Mouse (Mus musculus) embryonic facial prominence, embryonic 11.5 days (tissue): ENCODE results near the gene Tbx3. TPM values are rescaled to one million over a fixed set of nuclear protein-coding genes. Genes with fewer than 3 reads are reported as not detected.
A peak's percentile ranks its signal among the peaks of the same experiment; 100 is the strongest.

Experiments
- ATAC-seq: fragments of 200-750 bp; cut with Nextera tagmentation; replicated peaks from 2 replicates; pipeline ENCODE4 v1.8.0; 2017; ENCODE audit warnings: low read depth; ENCODE audit not compliant: insufficient number of reproducible peaks, low FRiP score, low TSS enrichment
- DNase-seq: peaks from one replicate; pipeline ENCODE4 v3.0.0-alpha.2; 2015; ENCODE audit warnings: low spot score
- H3K27ac ChIP-seq: fragments of 300-500 bp; sonication (generic); replicated peaks from 2 replicates; pipeline ENCODE4 v1.5.1; 2014; ENCODE audit warnings: mild to moderate bottlenecking, low read depth, low read length, control low read depth
- H3K27me3 ChIP-seq: fragments of 300-500 bp; sonication (generic); 2 replicates; pipeline ENCODE4 v1.6.1; 2014; ENCODE audit warnings: mild to moderate bottlenecking, low read length, moderate library complexity, mixed read lengths; ENCODE audit not compliant: control insufficient read depth, insufficient read depth
- H3K36me3 ChIP-seq: fragments of 300-500 bp; sonication (generic); replicated peaks from 2 replicates; pipeline ENCODE4 v1.6.1; 2014; ENCODE audit warnings: low read depth, mild to moderate bottlenecking, low read length, moderate library complexity, mixed read lengths; ENCODE audit not compliant: control insufficient read depth, insufficient read depth
- H3K4me1 ChIP-seq: fragments of 300-500 bp; sonication (generic); 2 replicates; pipeline ENCODE4 v1.6.1; 2014; ENCODE audit warnings: low read length, mixed read lengths; ENCODE audit not compliant: control insufficient read depth, insufficient read depth
- H3K4me2 ChIP-seq: fragments of 300-500 bp; sonication (generic); 2 replicates; pipeline ENCODE4 v1.6.1; 2014; ENCODE audit warnings: low read depth, mild to moderate bottlenecking, control low read depth, low read length, moderate library complexity
- H3K4me3 ChIP-seq: fragments of 300-500 bp; sonication (generic); 2 replicates; pipeline ENCODE4 v1.5.1; 2014; ENCODE audit warnings: low read depth, low read length, control low read depth
- H3K9ac ChIP-seq: fragments of 300-500 bp; sonication (generic); replicated peaks from 2 replicates; pipeline ENCODE4 v1.6.1; 2014; ENCODE audit warnings: mild to moderate bottlenecking, control low read depth, low read length
- H3K9me3 ChIP-seq: fragments of 300-500 bp; sonication (generic); replicated peaks from 2 replicates; pipeline ENCODE4 v1.6.1; 2016; ENCODE audit warnings: mild to moderate bottlenecking, low read length, inconsistent platforms, mixed read lengths; ENCODE audit not compliant: control insufficient read depth
- WGBS: fragments of 180-500 bp; shearing (Covaris S2); extraction: QIAGEN DNeasy Blood & Tissue Kit; methylation state at CpG from one replicate; pipeline ENCODE4 v1.1.7; 2014; 5-methylcytosine and 5-hydroxymethylcytosine counted together
- polyA plus RNA-seq: library from polyadenylated mRNA; unstranded; fragments of >200 nt; fragmentation: Nextera tagmentation; extraction: Ambion mirVana; gene quantifications from 2 replicates; pipeline ENCODE4 v1.2.1, GENCODE M21; 2014

The Tbx3 gene
- polyA plus RNA-seq, 1 experiment from 2014 or later, result 36.9 TPM

DNA sequence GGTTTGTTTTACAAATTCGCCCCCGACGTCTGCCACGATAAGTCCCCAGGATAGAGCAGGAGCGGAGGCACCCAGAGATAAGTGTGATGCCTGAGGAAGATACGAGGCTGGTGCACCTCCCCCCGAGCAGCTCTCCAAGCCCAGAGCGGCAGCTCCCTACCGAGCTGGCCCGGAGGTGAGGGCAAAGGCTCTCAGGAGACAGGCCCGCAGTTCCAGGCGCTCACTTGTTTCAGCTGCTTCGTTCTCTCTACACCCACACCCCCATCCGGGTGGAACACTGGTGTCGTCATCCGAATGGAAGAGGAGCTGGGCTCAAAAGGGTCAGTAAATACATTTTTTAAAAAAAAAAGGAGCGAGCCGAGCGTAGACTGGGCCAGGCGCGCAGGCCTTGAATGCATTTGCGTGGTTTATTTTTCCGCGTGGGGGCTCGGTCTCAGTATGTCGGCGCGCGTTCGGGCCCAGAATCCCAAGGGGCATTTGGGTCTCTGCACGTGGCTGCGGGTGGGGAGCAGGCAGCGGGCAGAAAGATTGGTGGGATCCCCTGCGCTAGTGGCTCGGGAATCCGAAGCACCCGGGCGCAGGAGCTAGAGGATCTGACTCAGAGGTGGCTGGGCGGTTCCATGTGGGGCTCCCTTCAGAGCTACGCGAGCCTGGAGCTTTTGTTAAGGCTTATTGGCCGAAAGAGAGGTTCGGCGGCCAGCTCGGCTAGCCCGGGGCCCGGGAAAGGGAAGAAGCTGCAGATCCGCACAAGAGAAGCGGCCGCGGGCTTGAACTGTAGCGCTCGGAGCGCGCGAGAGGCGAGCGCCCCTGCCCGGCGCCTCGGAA lies 516 bp upstream of the Tbx3 start:
- H3K9ac ChIP-seq, result peak overlapping the region; percentile 92
- ATAC-seq (peak; percentile 61), DNase-seq (peak; percentile 52)
- under 1% methylated on average over 61 of the region's 61 CpGs for WGBS
- H3K27ac ChIP-seq, result peak overlapping the region; percentile 96
- peaks cover 6% of the 10 kb centered on the region for H3K4me1 ChIP-seq
- H3K27me3 ChIP-seq, result peaks cover 25% of the 10 kb centered on the region
- H3K9me3 ChIP-seq, result no peaks in the 10 kb centered on the region
- no peaks in the 10 kb centered on the region for H3K36me3 ChIP-seq
- H3K4me3 ChIP-seq, result peak overlapping the region; percentile 62
- peak overlapping the region; percentile 75 for H3K4me2 ChIP-seq

DNA sequence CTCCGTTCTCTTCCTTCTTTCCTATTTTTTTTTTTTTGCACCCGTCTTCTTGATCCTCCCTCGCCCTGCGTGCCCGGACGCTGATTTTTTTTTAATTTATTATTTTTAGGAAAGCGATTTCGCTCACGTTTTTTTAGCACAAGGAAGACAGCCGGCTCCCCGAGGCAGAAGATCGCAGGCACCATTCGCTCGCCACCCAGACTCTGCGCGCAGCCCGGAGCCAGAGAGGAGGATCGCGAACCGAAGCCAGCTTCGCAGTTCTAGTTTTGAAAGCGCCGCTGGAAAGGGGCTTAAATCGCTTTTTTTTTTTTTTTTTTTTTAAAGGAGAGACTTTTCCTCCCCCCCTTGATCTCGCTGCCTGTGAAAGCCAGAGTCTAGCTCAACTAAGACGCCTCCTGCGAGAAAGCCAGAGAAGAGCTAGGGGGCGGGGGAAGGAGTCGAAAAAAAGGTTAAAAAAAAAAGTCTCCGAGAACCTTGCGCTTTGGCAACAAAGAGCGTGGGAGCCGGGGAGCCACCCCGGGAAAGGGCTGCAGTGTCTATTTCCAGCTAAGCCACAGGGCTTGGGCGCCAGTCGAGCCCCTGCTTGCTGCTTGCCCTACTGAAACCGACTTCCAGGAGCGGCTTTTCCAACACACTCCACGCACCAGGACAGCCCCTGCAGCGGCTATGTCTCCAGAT lies 794 bp downstream of the Tbx3 start:
- Histone ChIP-seq H3K9me3 (no peaks in the 10 kb centered on the region), H3K9ac (peak overlapping the region; percentile 92), H3K27me3 (peaks cover 25% of the 10 kb centered on the region), H3K36me3 (no peaks in the 10 kb centered on the region), H3K27ac (peak overlapping the region; percentile 96), H3K4me2 (peak overlapping the region; percentile 75), H3K4me3 (peak overlapping the region; percentile 62), H3K4me1 (peaks cover 6% of the 10 kb centered on the region)
- WGBS, result under 1% methylated on average over 40 of the region's 40 CpGs
- ATAC-seq (no peak), DNase-seq (peak; percentile 72)

DNA sequence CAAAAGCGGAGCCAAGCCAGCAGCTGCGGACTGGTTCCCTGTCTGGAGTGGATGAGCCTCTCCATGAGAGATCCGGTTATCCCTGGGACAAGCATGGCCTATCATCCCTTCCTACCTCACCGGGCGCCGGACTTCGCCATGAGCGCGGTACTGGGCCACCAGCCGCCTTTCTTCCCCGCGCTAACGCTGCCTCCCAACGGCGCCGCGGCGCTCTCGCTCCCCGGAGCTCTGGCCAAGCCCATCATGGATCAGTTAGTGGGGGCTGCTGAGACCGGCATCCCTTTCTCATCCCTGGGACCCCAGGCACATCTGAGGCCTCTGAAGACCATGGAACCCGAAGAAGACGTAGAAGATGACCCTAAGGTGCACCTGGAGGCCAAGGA lies 1.5 kb downstream of the Tbx3 start:
- DNase-seq, result peak; percentile 56
- peaks cover 21% of the 10 kb centered on the region for H3K27me3 ChIP-seq

DNA sequence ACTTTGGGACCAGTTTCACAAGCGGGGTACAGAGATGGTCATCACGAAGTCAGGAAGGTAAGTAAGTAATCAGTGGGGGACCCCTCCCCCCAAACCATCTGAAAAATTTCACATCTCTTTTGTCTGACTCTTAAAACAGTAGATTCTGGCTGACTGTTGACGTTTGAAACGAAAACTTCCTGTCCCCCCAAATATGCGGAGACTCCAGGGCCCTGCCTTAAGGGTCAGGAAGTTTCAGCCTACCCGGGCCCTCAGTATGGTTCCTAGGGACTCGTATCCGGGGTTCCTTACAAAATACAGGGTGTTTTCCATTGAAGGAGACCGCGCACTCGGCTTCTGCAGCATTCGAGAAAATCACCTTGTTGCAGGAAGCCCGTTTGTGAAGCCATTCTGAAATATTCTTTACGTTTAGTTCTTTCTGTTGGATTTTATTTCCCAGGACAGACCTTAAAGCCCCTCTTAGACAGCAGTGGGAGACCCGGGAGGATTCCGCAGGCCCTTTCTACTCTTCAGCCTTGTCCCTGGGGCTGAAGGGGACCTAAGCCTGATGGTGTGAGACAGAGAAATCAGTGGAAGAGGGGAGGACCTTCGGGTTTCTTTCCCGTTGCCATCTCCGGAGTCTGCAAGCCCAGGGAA lies 2.0 kb downstream of the Tbx3 start:
- under 1% methylated on average over 19 of the region's 19 CpGs for WGBS
- H3K36me3 ChIP-seq, result no peaks in the 10 kb centered on the region
- peaks cover 6% of the 10 kb centered on the region for H3K4me1 ChIP-seq
- ATAC-seq (no peak), DNase-seq (no peak)
- peak overlapping the region; percentile 75 for H3K4me2 ChIP-seq
- H3K4me3 ChIP-seq, result peak overlapping the region; percentile 62
- H3K27me3 ChIP-seq, result peaks cover 16% of the 10 kb centered on the region
- peak overlapping the region; percentile 92 for H3K9ac ChIP-seq
- peak overlapping the region; percentile 96 for H3K27ac ChIP-seq
- H3K9me3 ChIP-seq, result no peaks in the 10 kb centered on the region

More for the DNA sequence above, 1.5 kb downstream of the Tbx3 start:
- peak overlapping the region; percentile 75 for H3K4me2 ChIP-seq
- peak overlapping the region; percentile 62 for H3K4me3 ChIP-seq
- under 1% methylated on average over 23 of the region's 23 CpGs for WGBS
- H3K27ac ChIP-seq, result peak overlapping the region; percentile 96
- no peaks in the 10 kb centered on the region for H3K9me3 ChIP-seq
- peak overlapping the region; percentile 92 for H3K9ac ChIP-seq
- no peaks in the 10 kb centered on the region for H3K36me3 ChIP-seq
- ATAC-seq, result no peak
- peaks cover 6% of the 10 kb centered on the region for H3K4me1 ChIP-seq

DNA sequence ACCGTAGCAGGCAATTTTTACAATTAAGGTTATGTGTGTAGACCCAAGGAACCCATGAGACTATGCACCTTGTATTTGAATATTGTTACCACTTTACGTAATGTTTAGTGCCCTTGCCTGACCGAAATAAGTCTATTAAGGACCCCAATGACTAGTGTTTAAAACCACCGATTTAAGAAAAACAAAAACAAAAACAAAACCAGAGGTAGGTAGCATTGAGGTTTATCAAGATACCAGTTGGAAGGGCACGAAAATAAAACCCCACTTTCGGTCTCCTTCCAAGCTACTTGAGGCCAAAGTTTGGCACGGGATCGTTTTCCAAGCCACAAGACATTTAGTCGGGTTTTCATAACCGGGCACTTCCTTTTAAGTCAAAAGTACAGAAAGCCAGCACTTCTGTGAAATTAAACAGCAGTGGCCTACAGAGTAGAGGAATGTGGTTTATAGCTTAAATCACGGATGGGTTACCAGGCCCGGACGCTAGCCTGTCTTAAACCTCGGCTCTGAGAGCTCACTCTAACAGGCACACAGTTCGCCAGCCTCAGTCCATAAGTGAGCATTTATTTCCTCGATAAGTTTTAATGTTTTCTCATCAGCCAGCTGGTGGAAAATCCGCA lies 2.6 kb downstream of the Tbx3 start:
- H3K4me3 ChIP-seq, result peak overlapping the region; percentile 62
- DNase-seq, result peak; percentile 59

DNA sequence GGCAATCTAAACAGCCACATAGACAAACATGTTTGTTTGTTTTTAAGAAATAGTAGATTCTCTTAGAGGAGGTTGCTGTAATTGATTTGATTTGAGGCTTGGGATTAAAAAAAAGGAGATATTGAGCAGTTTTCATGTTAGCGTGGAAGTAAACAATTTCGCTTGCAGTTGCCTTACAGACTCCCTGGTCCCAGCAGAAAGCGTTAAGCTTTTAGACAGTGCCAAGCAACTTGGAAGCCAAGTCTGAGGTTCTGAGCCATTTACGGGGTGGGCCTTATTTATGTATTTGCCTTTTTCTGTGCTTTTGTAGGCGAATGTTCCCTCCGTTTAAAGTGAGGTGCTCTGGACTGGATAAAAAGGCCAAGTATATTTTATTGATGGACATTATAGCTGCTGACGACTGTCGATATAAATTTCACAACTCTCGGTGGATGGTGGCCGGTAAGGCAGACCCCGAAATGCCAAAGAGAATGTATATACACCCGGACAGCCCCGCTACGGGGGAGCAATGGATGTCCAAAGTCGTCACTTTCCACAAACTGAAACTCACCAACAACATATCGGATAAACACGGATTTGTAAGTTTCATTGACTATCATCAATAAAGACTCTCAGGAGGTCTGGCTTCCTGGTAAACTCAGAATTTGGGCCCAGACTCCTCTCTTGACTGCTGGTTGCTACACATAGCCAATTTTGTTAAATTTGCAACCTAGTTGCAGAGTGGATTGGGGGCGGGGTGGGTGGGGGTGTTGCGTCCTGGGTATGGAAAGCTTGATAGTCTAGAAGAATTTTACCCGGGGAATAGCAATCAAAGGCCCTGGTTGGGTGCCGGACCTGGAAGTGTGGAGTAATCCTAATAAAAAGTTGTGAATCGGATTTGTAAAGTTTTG lies 3.5 kb downstream of the Tbx3 start:
- peaks cover 8% of the 10 kb centered on the region for H3K27me3 ChIP-seq
- no peaks in the 10 kb centered on the region for H3K36me3 ChIP-seq
- H3K9me3 ChIP-seq, result no peaks in the 10 kb centered on the region
- WGBS, result 5% methylated on average over 22 of the region's 22 CpGs
- peak overlapping the region; percentile 92 for H3K9ac ChIP-seq
- H3K4me1 ChIP-seq, result no peaks in the 10 kb centered on the region
- peak overlapping the region; percentile 96; the same call in 1 of the 2 replicates for H3K27ac ChIP-seq
- no peak for ATAC-seq
- DNase-seq, result no peak
- peak overlapping the region; percentile 48 for H3K4me2 ChIP-seq
- peak overlapping the region; percentile 62 for H3K4me3 ChIP-seq

More for the DNA sequence above, 2.6 kb downstream of the Tbx3 start:
- Histone ChIP-seq H3K4me2 (peak overlapping the region; percentile 75; the same call in 1 of the 2 replicates), H3K9me3 (no peaks in the 10 kb centered on the region), H3K27me3 (peaks cover 13% of the 10 kb centered on the region), H3K36me3 (no peaks in the 10 kb centered on the region), H3K9ac (peak overlapping the region; percentile 92), H3K27ac (peak overlapping the region; percentile 96), H3K4me1 (peaks cover 4% of the 10 kb centered on the region)
- 1% methylated on average over 17 of the region's 17 CpGs for WGBS
- no peak for ATAC-seq
